Mouse (Mus musculus): ENCODE results near the gene Nek1.

DNA sequence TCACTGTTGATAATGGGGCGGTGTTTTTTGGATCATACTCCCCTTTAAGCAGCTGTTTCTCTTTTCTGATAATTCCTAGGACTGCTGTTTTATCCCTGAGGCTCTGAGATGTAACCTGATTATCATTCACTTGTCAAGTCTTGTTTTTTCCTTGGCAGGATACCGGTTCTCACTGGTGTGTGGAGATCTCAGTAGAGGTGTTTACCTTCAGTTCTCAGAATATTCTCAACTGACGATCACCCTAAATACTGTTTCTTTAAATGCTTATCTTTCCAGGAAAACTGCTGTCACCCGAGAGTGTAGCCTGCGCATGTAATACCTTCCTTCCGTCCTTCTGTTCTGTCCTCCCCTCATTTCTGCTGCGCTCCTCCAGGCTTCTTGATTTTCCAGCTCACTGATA is 67.4 kb downstream of the Nek1 start:
- TF ChIP-seq CTCF (IDR thresholded peaks at IDR 0.05; ENCODE audit: borderline replicate concordance, insufficient read depth, low read length) = no peak
- no peak for TF ChIP-seq POLR2A (IDR thresholded peaks at IDR 0.05; ENCODE audit: low read depth, low read length)

Data from embryonic fibroblast, embryonic 13.5 days (primary cell).